Mouse (Mus musculus) kidney, embryonic 16.5 days (tissue): Measurements from ENCODE around the gene Rnf24. TPM values are rescaled to one million over a fixed set of nuclear protein-coding genes. Genes with fewer than 3 reads are reported as not detected.
A peak's percentile ranks its signal among the peaks of the same experiment; 100 is the strongest.

Experiments
- ATAC-seq: fragments of 200-750 bp; cut with Nextera tagmentation; 2 replicates; pipeline ENCODE4 v1.8.0; 2017; ENCODE audit warnings: moderate TSS enrichment; ENCODE audit not compliant: low FRiP score, low TSS enrichment
- H3K27ac ChIP-seq: fragments of 300-500 bp; sonication (generic); 2 replicates; pipeline ENCODE4 v1.5.1; 2014; ENCODE audit warnings: low read length
- H3K27me3 ChIP-seq: fragments of 300-500 bp; sonication (generic); 2 replicates; pipeline ENCODE4 v1.6.1; 2014; ENCODE audit warnings: low read length, control low read depth, mixed read lengths; ENCODE audit not compliant: insufficient read depth
- H3K36me3 ChIP-seq: fragments of 300-500 bp; sonication (generic); 2 replicates; pipeline ENCODE4 v1.6.1; 2014; ENCODE audit warnings: low read length, control low read depth, mixed read lengths; ENCODE audit not compliant: insufficient read depth
- H3K4me1 ChIP-seq: fragments of 300-500 bp; sonication (generic); 2 replicates; pipeline ENCODE4 v1.6.1; 2014; ENCODE audit warnings: low read length, control low read depth, mixed read lengths; ENCODE audit not compliant: insufficient read depth
- H3K4me2 ChIP-seq: fragments of 300-500 bp; sonication (generic); replicated peaks from 2 replicates; pipeline ENCODE4 v1.6.1; 2014; ENCODE audit warnings: low read depth, low read length
- H3K4me3 ChIP-seq: fragments of 300-500 bp; sonication (generic); 2 replicates; pipeline ENCODE4 v1.5.1; 2014; ENCODE audit warnings: mild to moderate bottlenecking, low read length
- H3K9ac ChIP-seq: fragments of 300-500 bp; sonication (generic); replicated peaks from 2 replicates; pipeline ENCODE4 v1.6.1; 2014; ENCODE audit warnings: low read length
- H3K9me3 ChIP-seq: fragments of 300-500 bp; sonication (generic); 2 replicates; pipeline ENCODE4 v1.6.1; 2016; ENCODE audit warnings: low read length, control low read depth
- WGBS: fragments of 180-500 bp; shearing (Covaris S2); extraction: QIAGEN DNeasy Blood & Tissue Kit; methylation state at CpG from one replicate; pipeline ENCODE4 v1.1.7; 2014; 5-methylcytosine and 5-hydroxymethylcytosine counted together
- polyA plus RNA-seq: library from polyadenylated mRNA; unstranded; fragments of >200 nt; fragmentation: Nextera tagmentation; extraction: Ambion mirVana; gene quantifications from 2 replicates; pipeline ENCODE4 v1.2.1, GENCODE M21; 2015

Rnf24 gene
- polyA plus RNA-seq, 1 experiment from 2014 or later, result 3.6 TPM

DNA sequence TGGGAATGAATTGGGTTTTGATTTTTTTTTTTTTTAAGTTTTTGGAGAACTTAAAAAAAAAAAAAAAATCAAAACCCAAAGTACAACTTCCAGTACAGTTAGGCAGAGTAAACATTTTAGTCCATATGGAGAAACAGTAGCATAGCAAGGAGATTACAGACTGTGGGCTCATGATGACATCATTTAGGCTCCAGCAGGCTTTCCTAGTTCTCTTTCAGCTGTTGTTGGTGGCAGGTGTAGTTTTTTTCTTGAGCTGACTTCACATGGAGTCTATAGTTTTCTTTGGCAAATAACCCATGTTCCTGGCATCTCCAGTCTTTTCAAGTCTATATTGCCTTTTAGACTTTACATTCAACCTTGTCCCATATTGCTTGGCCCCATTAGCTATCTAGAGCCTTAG lies 62.0 kb downstream of the Rnf24 start:
- no peak for ATAC-seq
- Histone ChIP-seq H3K36me3 (peaks cover 54% of the 10 kb centered on the region), H3K4me1 (no peaks in the 10 kb centered on the region), H3K27ac (no peak overlapping the region), H3K27me3 (no peaks in the 10 kb centered on the region), H3K9ac (no peak overlapping the region), H3K9me3 (no peaks in the 10 kb centered on the region), H3K4me2 (no peak overlapping the region), H3K4me3 (no peak overlapping the region)

DNA sequence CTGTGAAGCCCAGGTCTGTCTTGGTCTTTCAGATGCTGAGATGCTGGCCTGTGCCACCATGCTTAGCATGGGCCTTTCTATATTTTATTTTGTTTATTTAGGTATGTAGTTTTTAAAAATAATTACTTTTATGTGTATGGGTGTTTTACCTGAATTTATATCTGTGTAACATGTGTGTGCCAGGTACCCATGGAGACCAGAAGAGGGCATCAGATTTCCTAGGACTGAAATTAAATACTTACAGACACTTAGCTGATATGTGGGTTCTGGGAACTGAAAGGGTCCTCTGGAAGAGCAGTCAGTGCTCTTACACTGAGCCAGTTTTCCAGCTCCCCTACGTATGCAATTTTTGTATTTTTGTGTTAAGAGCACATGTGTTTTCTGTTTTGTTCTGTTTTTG lies 66.4 kb downstream of the Rnf24 start:
- H3K36me3 ChIP-seq, result peaks cover 37% of the 10 kb centered on the region
- no peak for ATAC-seq
- no peak overlapping the region for H3K4me3 ChIP-seq
- WGBS, result 97% methylated on average over 1 of the region's 1 CpGs
- no peak overlapping the region for H3K4me2 ChIP-seq
- H3K27ac ChIP-seq, result no peak overlapping the region
- no peaks in the 10 kb centered on the region for H3K27me3 ChIP-seq
- no peaks in the 10 kb centered on the region for H3K4me1 ChIP-seq
- no peak overlapping the region for H3K9ac ChIP-seq
- H3K9me3 ChIP-seq, result no peaks in the 10 kb centered on the region

DNA sequence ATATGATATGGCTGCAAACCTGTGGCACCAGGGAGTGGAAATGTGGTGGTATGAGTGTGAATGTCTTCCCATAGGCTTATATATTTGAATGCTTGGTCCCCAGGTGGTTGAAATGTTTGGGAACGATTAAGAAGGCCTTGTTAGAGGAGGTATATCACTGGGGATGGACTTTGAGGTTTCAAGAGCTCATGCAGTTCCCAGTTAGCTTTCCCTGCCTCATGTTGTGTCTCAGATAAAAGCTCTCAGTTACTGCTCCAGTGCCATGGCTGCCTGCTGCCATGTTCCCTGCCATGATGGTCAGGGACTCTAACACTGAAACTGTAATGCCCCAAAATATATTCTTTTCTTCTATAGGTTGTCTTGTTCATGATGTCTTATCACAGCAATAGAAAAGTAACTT lies 71.1 kb downstream of the Rnf24 start:
- peaks cover 31% of the 10 kb centered on the region for H3K36me3 ChIP-seq
- H3K4me1 ChIP-seq, result no peaks in the 10 kb centered on the region
- no peak for ATAC-seq
- H3K27me3 ChIP-seq, result no peaks in the 10 kb centered on the region
- H3K4me2 ChIP-seq, result no peak overlapping the region
- no peaks in the 10 kb centered on the region for H3K9me3 ChIP-seq
- no peak overlapping the region for H3K4me3 ChIP-seq
- no peak overlapping the region for H3K27ac ChIP-seq
- no peak overlapping the region for H3K9ac ChIP-seq
- 96% methylated on average over 1 of the region's 1 CpGs for WGBS

- Histone ChIP-seq H3K36me3 (peaks cover 39% of the 10 kb centered on the region), H3K4me1 (no peaks in the 10 kb centered on the region), H3K4me2 (no peak overlapping the region), H3K27me3 (no peaks in the 10 kb centered on the region), H3K9ac (no peak overlapping the region), H3K27ac (no peak overlapping the region), H3K9me3 (no peaks in the 10 kb centered on the region), H3K4me3 (no peak overlapping the region)
- ATAC-seq, result no peak
- WGBS, result 92% methylated on average over 5 of the region's 5 CpGs
Measured at GRCm38 (mm10) chr2:131276722-131277121, 76.0 kb downstream of the Rnf24 start.

- Histone ChIP-seq H3K4me2 (no peak overlapping the region), H3K9ac (no peak overlapping the region), H3K27me3 (no peaks in the 10 kb centered on the region), H3K9me3 (no peaks in the 10 kb centered on the region), H3K27ac (no peak overlapping the region), H3K4me3 (no peak overlapping the region), H3K36me3 (peaks cover 39% of the 10 kb centered on the region), H3K4me1 (no peaks in the 10 kb centered on the region)
- WGBS, result 98% methylated on average over 3 of the region's 3 CpGs
- ATAC-seq, result no peak
Measured at GRCm38 (mm10) chr2:131275493-131275892, 77.2 kb downstream of the Rnf24 start.

DNA sequence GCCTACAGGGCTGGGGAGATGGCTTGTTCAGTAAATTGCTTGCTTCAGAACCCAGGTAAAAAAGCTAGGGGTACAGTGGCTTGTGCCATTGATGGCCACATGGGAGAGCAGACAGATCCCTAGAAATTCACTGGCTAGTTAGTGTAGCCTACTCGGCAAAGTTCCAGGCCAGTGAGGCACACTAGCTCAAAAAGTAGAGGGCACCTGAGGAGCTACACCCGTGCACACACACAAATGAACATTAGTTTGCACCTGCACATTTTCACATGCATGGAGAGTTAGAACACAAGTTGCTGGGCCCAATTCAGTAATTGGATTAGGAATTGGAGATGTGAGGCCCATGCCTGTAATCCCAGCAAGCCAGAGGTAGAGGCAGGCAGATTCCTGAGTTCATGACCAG lies 87.6 kb downstream of the Rnf24 start:
- no peaks in the 10 kb centered on the region for H3K36me3 ChIP-seq
- no peak for ATAC-seq
- H3K4me3 ChIP-seq, result no peak overlapping the region
- H3K4me1 ChIP-seq, result peaks cover 19% of the 10 kb centered on the region
- H3K27ac ChIP-seq, result no peak overlapping the region
- no peaks in the 10 kb centered on the region for H3K9me3 ChIP-seq
- no peak overlapping the region for H3K9ac ChIP-seq
- 77% methylated on average over 2 of the region's 2 CpGs for WGBS
- H3K4me2 ChIP-seq, result no peak overlapping the region
- H3K27me3 ChIP-seq, result no peaks in the 10 kb centered on the region

- ATAC-seq, result no peak
- WGBS, result 65% methylated on average over 6 of the region's 6 CpGs
- H3K36me3 ChIP-seq, result no peaks in the 10 kb centered on the region
- no peak overlapping the region for H3K27ac ChIP-seq
- H3K9me3 ChIP-seq, result no peaks in the 10 kb centered on the region
- H3K9ac ChIP-seq, result no peak overlapping the region; the same call in 1 of the 2 replicates
- H3K4me1 ChIP-seq, result peaks cover 19% of the 10 kb centered on the region
- no peaks in the 10 kb centered on the region for H3K27me3 ChIP-seq
- peak overlapping the region; percentile 86 for H3K4me2 ChIP-seq
- H3K4me3 ChIP-seq, result peak overlapping the region; percentile 85
Measured at GRCm38 (mm10) chr2:131264027-131264426, 88.7 kb downstream of the Rnf24 start.

DNA sequence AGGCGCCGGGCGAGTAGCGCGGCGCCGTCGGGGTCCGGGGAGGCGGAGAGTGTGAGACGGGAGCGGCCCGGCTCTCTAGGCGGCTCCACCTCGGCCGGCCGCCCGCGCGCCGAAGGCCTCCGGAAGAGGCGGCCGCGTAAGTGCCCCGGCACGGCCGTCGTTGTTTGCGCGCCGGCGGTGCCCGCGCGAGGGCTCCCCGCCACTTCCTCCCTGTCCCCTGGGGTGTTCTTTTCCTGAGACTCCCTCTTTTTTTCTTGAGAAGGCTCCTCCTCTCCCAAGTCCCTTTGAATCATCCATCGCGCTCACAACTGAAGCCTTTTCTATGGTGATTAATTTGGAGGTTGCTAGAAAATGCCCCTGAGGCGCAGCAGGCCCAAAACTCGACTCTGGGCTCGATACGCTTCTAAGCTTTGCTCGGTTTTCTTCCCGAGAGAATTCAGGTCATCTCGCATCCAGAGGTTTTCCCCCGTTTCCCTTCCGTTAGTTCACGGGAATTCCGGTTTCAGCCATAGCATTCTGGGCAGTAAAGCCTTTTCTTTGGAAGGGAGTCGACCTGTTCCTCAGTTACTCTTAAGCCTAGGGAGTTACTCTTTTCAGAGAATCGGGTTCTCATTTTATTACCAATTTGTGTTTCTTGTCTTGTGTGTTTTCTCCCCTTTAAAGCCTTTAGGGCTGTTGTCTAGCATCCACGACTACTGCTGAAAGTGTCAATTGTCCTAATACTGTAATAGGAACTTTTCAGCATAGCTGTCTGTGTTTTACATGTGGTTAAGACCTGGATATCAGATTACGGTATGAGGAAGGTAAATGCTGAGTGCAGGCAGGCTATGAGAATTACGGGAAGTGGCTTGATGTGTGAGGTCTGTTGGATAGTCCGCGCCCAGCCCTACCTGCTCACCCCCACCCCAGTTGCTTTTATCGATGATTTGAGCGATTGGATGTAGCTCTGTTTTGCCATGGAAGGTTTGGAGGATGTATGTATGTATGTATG lies 89.7 kb downstream of the Rnf24 start:
- H3K4me3 ChIP-seq, result peak overlapping the region; percentile 85
- under 1% methylated on average over 52 of the region's 59 CpGs for WGBS
- peaks cover 19% of the 10 kb centered on the region for H3K4me1 ChIP-seq
- H3K27me3 ChIP-seq, result no peaks in the 10 kb centered on the region
- H3K36me3 ChIP-seq, result no peaks in the 10 kb centered on the region
- peak overlapping the region; percentile 99 for H3K9ac ChIP-seq
- peak overlapping the region; percentile 99 for H3K27ac ChIP-seq
- no peaks in the 10 kb centered on the region for H3K9me3 ChIP-seq
- H3K4me2 ChIP-seq, result peak overlapping the region; percentile 86
- ATAC-seq, result peak; percentile 84

DNA sequence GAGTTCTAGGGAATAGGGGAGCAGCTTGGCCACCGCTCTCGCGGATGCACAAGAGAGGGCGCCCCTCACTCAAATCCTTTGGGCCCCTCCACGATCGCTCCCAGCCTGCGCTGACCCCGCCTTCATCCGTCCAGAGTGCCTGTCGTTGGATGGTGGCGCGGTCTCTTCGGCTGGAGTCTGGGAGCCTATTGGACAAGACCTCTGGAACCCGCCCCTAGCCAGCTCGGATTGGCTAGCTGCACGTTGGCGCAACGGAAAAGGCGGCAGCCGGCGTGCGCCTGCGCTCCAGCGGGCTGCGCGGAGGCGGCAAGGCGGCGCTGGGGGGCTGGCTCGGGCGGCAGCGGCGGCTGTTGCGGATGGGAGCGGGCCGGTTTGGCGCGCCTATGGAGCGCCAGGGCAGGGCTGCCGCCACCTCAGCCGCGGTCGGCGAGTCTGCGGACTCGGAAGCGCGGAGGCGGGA lies 90.4 kb downstream of the Rnf24 start, which contains the start of gene Pank2:
Gene Pank2 (plus strand): TSS at position 283 of the 460 bp plus-strand sequence.
- H3K9ac ChIP-seq, result peak within 1 kb of the TSS; percentile 99
- H3K27ac ChIP-seq, result peak within 1 kb of the TSS; percentile 99
- peaks cover 19% of the 10 kb centered on the region for H3K4me1 ChIP-seq
- peak within 1 kb of the TSS; percentile 86 for H3K4me2 ChIP-seq
- ATAC-seq, result peak; percentile 100
- peak within 1 kb of the TSS; percentile 85 for H3K4me3 ChIP-seq
- H3K36me3 ChIP-seq, result no peaks in the 10 kb centered on the region
- no peaks in the 10 kb centered on the region for H3K27me3 ChIP-seq
- WGBS, result 0% methylated on average over 44 of the region's 49 CpGs
- no peaks in the 10 kb centered on the region for H3K9me3 ChIP-seq
